Mouse (Mus musculus) frontal cortex, postnatal 25 days (tissue): ENCODE measurements at regions not wholly inside any gene's neighbourhood (a gene's known extent, or its start where the extent isn't known, plus 50 kb on each side); places are given as distances from the start of the nearest gene placed in this dataset.

ENCODE experiments used
- DNase-seq, 2 experiments: peaks; one replicate each; pipeline ENCODE4 v3.0.0; 2022; ENCODE audit warnings: low spot score in 2 of 2

GRCm38 (mm10) chr13:101026043-101026442, 192.8 kb upstream of the Slc30a5 start:
- no peak for DNase-seq

DNA sequence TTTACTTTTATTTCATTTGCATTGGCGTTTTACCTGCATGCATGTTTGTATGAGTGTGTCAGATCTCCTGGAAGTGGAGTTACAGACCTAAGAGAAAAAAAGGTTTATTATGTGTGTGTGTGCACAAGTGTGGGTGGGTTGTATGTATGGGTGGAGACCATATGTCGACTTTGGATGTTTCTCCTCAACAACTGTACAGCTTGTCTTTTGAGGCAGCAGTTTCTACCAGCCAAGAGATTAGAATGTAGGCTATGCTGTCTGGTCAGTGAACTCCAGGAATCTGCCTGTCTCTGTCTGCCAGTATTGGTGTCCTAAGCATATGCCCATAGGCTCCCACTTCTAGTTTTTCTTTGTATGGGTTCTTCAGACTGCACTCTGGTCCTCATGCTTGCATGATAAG, 192.3 kb upstream of the Slc30a5 start:
- no peak for DNase-seq

DNA sequence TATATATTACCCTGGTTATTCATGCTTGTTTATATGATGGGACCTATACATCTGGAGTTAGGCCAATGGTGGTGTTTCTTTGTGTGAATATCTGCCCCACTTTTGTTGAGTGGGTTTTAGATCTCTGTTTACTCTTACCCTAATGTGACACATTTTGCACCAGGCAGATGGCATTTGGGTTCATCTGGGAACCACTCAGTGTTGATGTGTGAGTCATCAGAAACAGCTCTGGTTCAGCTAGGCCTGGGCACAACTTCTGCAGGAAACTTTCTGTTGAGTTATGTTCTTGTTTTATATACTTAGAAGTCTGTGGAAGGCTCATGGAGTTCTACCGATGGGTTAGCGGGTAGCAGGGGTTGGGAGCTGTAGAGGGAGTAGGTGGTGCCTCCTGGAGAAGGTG, 191.7 kb upstream of the Slc30a5 start:
- DNase-seq: no peak

DNA sequence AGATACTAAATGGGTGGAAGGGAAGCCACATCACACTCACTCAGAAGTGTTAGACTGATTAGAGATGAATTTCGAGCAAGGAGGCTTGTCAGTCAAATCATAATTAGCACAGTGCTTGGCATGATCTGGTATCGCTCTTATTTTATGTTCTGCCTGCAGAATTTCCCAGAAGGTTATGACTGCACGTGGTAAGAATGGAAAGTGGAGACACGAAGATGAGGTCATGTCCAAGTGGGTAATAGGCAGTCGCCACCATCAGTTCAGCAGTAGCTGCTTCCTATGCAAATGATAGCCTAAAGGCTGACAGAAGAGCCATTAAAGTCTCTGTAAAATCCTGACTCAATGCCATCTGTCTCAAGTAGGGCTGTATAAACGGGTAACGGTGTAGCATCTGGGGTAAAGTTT, 186.0 kb upstream of the Slc30a5 start:
- DNase-seq: no peak

DNA sequence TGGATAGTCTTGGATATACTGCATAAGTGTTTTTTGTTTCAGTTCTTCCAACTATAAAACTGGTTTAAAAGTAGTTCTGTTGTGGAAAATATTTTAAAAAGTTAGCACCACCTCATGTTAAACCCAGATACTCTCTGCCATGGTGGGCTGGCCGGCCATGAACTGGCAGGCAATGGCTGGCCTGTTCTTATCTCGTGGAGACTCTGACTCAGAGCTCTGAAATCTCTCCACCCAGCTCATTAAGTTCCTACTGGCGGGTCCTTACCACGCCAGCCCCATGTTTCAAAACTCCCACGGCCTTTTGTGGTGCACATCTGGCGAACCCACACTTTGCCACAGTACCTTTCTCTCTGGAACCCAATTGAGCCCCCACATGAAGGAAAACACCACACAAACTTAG, 183.8 kb upstream of the Slc30a5 start:
- DNase-seq: no peak

- no peak for DNase-seq
Observed at GRCm38 (mm10) chr13:101016181-101016580, 183.0 kb upstream of the Slc30a5 start.

- no peak for DNase-seq
Observed at GRCm38 (mm10) chr13:101015435-101015834, 182.2 kb upstream of the Slc30a5 start.

DNA sequence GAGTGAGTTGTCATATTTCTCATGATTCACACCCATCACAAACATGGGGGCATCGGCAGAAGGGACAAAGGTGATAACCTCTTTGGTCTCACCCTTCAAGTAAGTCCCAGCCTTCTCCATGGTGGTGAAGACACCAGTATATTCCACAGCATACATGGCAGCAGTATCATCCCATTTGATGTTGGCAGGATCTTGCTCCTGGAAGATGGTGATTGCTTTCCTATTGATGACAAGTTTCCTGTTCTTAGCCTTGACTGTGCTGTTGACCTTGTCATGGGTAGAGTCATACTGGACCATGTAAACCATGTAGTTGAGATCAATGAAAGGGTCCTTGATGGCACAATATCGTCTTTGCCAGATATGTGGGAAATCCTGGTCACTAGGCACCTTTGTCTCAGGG, 180.4 kb upstream of the Slc30a5 start:
- no peak for DNase-seq

GRCm38 (mm10) chr13:100990646-100991045, 157.4 kb upstream of the Slc30a5 start:
- no peak for DNase-seq

DNA sequence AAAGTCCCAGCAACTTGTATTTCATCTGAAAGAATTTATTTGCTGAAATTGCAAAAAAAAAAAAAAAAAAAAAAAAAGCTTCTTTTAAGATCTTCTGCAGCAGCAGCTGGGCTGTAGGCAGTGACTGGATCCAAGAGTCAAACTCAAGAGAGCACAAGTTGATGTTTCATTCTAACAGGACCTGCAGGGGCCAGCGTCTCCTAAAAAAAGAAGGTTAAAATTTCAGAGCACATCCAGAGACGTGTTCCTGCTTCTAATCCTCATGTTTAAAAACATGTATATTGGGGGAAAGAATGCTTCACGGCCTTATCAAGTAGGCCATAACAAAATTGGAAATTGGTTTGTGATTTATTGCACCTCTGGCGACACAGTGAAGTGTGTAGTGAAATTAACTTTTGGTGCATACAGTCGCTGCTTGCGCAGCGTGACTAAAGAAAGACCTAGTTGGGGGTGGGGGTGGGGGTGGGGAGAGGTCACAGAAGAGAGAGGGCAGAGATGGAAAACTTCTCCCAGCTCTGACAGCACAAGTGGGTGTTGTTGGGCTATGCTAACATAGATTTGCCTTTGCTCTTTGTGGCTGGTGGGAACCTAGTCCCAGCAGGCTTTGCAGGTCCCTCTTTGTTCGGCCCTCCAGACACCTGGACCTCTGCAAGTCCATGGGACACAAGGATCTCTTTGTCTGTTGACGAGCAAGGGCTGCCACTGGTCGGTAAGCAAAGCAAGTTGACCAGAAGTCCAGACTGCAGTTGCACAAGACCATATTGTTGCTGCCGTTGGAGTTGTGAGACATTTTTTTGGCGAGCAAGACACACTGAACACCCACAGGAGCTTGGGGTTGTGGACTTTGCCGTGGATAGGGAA, 155.7 kb upstream of the Slc30a5 start:
- no peak for DNase-seq

DNA sequence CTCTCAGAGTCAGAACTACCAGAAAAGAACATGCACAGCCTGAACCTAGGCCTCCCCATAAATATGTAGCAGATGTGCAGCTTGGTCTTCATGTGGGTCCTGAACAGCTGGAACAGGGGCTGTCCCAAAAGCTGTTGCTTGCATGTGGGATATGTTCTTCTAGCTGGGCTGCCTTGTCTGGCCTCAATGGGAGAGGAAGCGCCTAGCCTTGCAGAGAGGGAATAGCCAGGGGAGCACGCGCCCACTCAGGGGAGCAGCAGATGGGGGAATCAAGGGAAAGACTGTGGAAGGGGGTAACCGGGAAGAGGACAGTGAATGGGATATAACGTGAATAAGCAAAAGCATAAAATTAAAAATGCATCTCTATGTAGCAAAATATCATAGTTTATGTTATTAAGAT, 154.9 kb upstream of the Slc30a5 start:
- no peak for DNase-seq

- DNase-seq: no peak
Observed at GRCm38 (mm10) chr13:100975741-100976140, 142.5 kb upstream of the Slc30a5 start.

DNA sequence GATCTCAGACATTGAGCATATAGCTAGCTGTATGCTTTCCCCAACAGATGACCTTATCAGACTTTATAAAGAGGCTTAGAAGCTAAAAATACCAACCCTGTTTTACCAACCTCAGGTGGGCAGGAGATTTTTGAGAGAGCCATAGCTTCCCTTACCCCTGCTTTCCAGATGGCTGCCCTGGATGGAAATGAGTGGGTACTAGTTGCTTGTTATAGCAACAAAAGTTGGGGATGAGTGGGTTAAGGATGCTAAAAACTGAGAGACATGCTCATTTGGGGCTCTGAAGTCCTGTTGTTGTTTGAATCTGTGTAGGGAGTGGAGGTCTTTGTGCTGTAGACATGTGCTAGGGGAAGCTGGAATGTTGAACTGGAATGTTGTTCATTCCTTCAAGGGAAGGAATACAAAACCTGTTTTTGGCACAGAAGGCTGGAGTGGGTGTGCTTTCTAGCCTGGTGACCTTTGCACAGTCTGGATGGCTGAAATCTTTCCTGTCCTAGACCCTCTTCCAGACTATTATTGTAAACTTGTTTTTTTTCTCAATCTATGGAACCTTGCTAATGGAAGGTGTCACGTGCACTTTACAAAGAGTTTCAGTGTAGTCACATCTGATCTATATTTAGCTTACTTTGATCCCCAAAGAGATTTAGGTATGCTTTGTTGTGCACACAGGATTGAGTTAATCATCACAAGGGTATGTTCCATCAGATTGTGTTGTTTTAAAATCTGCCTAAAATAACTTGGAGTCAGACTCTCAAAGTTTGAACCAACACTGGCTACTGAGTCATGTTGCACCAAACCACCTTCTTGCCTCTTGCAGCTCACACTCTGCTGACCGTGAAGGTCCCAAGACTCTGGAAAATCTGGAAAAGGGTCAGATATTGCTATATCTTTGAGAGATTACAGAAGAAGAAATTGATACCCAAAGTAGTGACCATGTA, 138.1 kb upstream of the Slc30a5 start:
- no peak for DNase-seq

- DNase-seq: no peak
Observed at GRCm38 (mm10) chr13:100962811-100963540, 129.7 kb upstream of the Slc30a5 start.

DNA sequence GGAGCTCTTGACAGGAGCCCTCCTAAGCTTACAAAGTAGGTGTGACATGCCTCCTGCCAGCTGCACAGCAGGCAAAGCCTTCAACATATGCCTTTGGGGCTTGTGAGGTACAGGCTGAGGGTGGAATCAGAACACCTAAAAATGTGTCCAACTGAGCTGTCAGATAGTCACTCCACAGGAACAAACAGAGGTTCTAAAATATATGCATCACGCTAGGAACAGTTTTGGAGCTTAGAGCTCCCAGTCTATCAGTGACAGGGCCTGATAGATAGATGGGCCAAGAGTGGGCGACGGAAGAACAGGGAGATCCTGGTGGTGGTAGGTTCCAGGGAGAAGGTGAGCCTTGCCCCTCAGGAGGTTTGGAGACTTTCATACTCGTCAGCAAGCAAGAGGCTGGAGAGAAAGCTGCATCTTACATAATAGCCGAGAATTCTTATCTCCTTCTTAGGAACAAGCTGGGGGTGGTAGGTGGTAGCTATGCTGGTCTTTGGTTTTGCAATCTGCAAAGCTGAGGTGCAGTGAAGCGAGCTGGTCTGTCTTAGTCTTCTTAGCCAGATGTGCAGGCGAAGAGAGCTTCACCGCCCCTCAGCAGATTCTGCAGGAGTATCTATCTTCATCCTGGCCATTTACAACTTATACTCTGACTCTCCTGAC, 121.5 kb upstream of the Slc30a5 start:
- peak; percentile 26 to 42 for DNase-seq

- DNase-seq: no peak
Observed at GRCm38 (mm10) chr13:100954106-100954505, 120.9 kb upstream of the Slc30a5 start.

DNA sequence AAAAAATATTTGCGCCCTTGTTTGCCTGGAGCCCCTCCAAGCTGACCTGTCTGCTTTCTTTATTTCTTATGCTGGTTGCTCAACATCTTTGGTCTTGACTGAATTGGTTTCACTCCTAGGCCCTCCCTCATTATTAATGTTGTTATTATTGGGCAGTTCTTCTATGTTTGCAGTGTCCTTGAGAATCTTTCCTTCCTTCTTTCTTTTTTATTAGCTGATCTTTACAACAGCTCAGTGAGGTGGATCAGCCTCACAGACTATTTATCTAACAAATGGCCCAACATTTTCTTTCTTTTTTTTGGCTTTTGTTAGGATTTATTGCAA, 117.9 kb upstream of the Slc30a5 start:
- no peak for DNase-seq

DNA sequence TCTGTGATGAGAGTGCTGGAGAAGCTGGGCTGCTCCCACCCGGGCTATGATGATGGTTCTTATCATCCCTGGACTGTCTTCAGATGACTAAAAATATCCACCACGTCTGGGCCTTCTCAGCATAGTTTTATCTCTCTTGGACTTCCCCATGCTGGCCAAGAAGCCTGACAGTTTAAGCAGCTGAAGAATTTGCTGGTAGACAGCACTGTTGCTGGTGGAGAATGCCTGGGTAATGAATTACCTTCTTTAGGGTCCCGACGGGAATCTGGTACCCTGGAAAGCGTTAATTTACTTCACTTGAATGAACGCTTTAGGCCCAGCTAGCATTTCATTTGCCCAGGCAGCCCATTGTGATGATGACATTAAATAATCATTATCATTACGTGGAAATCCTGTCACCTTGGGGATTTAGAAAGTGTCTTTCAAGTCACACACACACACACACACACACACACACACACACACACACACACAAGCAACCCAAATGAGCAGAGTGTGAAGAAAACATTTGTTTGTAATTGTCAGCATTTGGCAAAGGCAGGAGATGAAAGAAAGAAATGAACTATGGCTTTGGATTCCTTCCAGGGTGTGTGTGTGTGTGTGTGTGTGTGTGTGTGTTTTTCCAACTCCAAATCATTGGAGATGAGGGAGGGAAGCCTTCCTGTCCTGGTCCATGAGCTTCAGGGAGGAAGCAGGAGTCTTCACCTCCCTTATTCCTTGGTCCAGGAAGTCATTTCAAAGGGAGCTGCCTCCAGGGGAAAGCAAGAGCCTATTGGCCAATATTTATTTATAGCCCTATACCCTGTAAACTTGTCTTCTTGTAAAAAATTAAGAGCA, 117.3 kb upstream of the Slc30a5 start:
- DNase-seq: no peak

DNA sequence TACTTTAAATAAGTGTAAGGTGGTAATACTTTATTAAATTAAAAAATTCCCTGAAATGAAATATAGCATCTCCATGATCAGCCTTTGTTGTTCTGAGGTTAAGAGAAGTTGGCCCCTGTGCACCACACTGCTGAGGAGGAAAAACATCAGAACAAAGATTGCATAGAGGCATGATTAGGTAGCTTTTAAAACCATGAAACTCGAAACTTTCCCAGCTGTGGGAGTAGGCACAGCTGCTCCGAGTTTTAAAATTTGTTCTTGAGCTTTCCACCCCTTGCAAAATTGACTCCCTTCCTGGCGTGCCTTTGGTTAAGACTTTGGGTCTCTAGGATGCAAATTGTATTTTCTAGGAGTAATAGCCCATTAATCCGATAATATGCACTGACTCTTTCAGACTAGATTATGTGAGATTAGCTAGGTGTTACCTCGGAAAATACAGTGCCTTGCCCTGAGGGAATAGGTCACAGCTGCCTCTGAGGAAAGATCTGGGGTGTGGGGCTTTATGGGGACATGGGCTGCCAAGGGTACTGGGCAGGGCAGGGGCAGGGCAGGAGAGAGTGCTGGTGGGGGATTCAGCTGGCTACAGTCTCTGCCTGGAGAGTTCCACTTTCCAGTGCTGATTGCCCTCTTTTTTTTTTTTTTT, 110.1 kb upstream of the Slc30a5 start:
- DNase-seq: no peak

GRCm38 (mm10) chr13:100940791-100941190, 107.6 kb upstream of the Slc30a5 start:
- no peak for DNase-seq
